Mouse (Mus musculus): Measurements from ENCODE around the gene Dstn.

DNA sequence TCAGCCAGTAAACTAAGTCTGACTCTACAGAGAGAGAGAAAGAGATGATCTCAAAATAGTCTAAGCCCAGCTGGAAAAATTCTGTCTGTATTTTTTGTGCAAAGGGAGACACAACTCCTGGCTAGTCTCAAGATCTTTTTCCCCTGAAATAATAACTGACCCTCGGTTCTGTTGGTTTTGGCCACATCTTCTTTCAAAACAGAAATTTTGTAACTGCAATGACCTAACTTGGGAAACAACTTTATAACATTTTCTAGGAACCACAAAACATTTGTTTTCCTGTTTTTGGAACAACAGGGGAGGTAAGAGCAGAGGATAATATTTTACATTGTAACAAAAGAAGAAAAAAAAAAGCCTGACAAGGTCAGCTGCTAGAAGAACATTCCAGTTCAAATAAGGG, 39.1 kb upstream of the Dstn start:
- no peak for TF ChIP-seq CTCF (IDR thresholded peaks at IDR 0.05; ENCODE audit: low read depth)
- no peak for TF ChIP-seq EP300 (IDR thresholded peaks at IDR 0.05; ENCODE audit: low read depth)
